Mouse (Mus musculus): ENCODE data around the gene Tns1. TPM values are rescaled to one million over a fixed set of nuclear protein-coding genes. Genes with fewer than 3 reads are reported as not detected.

The Tns1 gene
- polyA plus RNA-seq, 1 experiment: 118 TPM

DNA sequence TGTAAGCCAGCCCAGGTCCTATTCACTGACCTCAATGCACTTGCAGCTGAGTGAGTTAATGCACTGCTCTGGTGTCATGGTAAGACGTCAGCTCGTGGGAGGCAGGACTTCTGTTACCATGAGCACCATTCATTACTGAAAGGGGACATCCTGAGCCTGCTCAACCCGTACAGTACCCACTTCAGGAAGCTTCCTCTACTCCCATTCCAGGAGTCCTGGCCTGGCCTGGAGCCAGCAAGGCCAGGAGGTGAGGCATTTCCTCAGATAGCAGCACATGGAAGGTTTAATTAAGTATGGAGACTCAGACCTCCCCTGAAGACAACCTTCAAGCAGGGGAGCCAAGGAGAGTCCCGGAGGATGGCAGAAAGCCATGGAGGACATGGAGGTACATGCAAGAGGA, 169.6 kb downstream of the Tns1 start:
- TF ChIP-seq CEBPB (IDR thresholded peaks at IDR 0.05; ENCODE audit: low read depth): no peak
- TF ChIP-seq MYOD1 (IDR thresholded peaks at IDR 0.05; ENCODE audit: control insufficient read depth, insufficient read length, low read depth): no peak
- no peak for TF ChIP-seq MAX (IDR thresholded peaks at IDR 0.05)
- TF ChIP-seq FOSL1 (IDR thresholded peaks at IDR 0.05; ENCODE audit: insufficient read depth, low read length, poor library complexity, severe bottlenecking): no peak
- no peak for TF ChIP-seq MYOG (IDR thresholded peaks at IDR 0.05; ENCODE audit: control insufficient read depth, extremely low read depth, insufficient read length)
- Histone ChIP-seq H3K4me3 (ENCODE audit: insufficient read depth, poor library complexity, severe bottlenecking) (no peak overlapping the region), H3K79me2 (ENCODE audit: control insufficient read depth, insufficient read depth) (peaks cover 57% of the 10 kb centered on the region), H3K27me3 (ENCODE audit: control insufficient read depth, insufficient read depth, insufficient read length) (no peaks in the 10 kb centered on the region), H3K79me3 (ENCODE audit: low read depth) (peaks cover 15% of the 10 kb centered on the region), H3ac (ENCODE audit: control insufficient read depth, insufficient read length, low read depth) (no peak overlapping the region), H3K36me3 (ENCODE audit: control insufficient read depth, insufficient read depth) (peaks cover 68% of the 10 kb centered on the region)

DNA sequence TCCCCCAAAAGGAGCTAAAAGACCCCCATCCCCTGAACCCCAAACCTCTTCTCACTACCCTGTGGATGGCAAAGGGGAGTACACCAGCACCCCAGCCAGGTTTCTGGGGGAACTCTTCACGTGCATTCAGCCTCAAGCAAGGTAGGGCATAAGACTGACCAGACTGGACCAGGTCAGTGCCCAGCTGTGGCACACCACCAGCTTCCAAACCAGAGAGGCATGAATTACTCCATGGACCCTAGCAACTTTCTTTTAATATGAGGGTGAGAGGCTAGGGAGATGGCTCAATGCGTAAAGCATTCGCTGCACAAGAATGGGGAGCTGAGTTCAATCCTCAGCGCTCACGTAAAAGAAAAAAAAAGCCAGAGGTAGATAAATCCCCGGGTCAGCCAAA, 170.2 kb downstream of the Tns1 start:
- Histone ChIP-seq H3K4me3 (ENCODE audit: insufficient read depth, poor library complexity, severe bottlenecking) (no peak overlapping the region), H3ac (ENCODE audit: control insufficient read depth, insufficient read length, low read depth) (no peak overlapping the region), H3K27me3 (ENCODE audit: control insufficient read depth, insufficient read depth, insufficient read length) (no peaks in the 10 kb centered on the region), H3K79me2 (ENCODE audit: control insufficient read depth, insufficient read depth) (peaks cover 51% of the 10 kb centered on the region), H3K79me3 (ENCODE audit: low read depth) (peaks cover 18% of the 10 kb centered on the region), H3K36me3 (ENCODE audit: control insufficient read depth, insufficient read depth) (peaks cover 72% of the 10 kb centered on the region)
- no peak for TF ChIP-seq CTCF (IDR thresholded peaks at IDR 0.05; ENCODE audit: control insufficient read depth, insufficient read depth, insufficient read length)
- TF ChIP-seq MAX (IDR thresholded peaks at IDR 0.05): no peak
- no peak for TF ChIP-seq FOSL1 (IDR thresholded peaks at IDR 0.05; ENCODE audit: insufficient read depth, low read length, poor library complexity, severe bottlenecking)

DNA sequence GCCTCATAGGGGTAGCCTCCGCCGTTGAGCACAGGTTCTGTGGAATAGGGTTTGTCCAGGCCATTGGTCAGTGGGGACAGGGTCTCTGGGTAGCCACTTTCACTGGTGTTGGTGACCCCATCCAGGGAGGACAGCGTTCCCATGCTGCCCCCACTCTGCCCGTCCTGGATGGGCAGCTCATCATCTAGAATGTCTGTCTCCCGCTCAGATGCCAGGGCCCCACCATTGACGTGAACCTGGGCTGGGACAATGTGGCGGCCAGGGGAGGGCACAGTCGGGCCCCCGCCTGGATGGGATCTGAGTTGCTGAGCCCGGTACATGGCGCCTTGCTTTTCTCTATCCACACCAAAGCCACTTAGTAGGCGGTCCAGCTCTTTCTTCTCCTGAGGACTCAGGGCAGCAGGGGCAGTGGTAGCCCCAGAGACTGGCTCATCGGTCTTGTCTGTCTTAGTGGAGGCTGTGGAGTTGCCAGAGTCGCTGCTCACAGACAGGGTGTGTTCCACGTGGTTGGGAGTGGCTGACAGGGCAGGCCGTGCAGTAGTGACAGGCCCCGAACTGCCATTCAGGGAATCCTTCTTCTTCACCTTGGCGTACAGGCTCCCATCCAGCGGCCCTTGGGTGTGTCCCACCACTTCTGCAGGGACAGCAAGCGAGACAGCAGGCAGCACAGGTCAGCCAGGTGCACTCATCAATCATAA, 170.8 kb downstream of the Tns1 start:
- peaks cover 20% of the 10 kb centered on the region for H3K79me3 ChIP-seq (ENCODE audit: low read depth)
- no peak for TF ChIP-seq FOSL1 (IDR thresholded peaks at IDR 0.05; ENCODE audit: insufficient read depth, low read length, poor library complexity, severe bottlenecking)
- TF ChIP-seq CTCF (IDR thresholded peaks at IDR 0.05; ENCODE audit: control insufficient read depth, insufficient read depth, insufficient read length): no peak
- TF ChIP-seq CEBPB (IDR thresholded peaks at IDR 0.05; ENCODE audit: low read depth): no peak
- no peak for TF ChIP-seq MAX (IDR thresholded peaks at IDR 0.05)
- TF ChIP-seq MYOD1 (IDR thresholded peaks at IDR 0.05; ENCODE audit: control insufficient read depth, insufficient read length, low read depth): no peak
- no peak for TF ChIP-seq USF1 (IDR thresholded peaks at IDR 0.05; ENCODE audit: low read depth)
- TF ChIP-seq MYOG (IDR thresholded peaks at IDR 0.05; ENCODE audit: control insufficient read depth, extremely low read depth, insufficient read length): no peak
- H3K4me3 ChIP-seq (ENCODE audit: insufficient read depth, poor library complexity, severe bottlenecking): no peak overlapping the region
- no peaks in the 10 kb centered on the region for H3K27me3 ChIP-seq (ENCODE audit: control insufficient read depth, insufficient read depth, insufficient read length)
- H3ac ChIP-seq (ENCODE audit: control insufficient read depth, insufficient read length, low read depth): no peak overlapping the region
- H3K79me2 ChIP-seq (ENCODE audit: control insufficient read depth, insufficient read depth): peaks cover 46% of the 10 kb centered on the region
- peaks cover 66% of the 10 kb centered on the region for H3K36me3 ChIP-seq (ENCODE audit: control insufficient read depth, insufficient read depth)

DNA sequence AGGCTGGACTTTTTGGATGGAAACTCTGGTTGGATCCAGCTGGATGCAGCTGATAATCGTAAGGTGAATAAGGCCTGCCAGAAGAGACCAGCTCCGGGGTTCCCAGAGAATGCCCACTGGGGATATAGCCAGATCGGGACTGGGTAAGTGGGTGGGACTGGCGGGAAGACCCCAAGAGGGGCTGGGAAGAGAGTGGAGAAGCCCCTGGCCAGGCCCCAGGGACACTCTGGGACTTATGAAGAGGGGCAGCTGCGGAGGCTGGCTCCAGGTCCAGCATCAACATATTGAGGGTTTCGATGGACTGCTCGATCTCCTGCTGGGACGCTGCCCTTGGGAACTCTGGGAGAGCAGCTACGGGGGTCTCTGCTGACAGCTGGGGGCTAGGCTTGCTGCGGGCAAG, 171.7 kb downstream of the Tns1 start:
- TF ChIP-seq CTCF (IDR thresholded peaks at IDR 0.05; ENCODE audit: control insufficient read depth, insufficient read depth, insufficient read length) (no peak), USF1 (IDR thresholded peaks at IDR 0.05; ENCODE audit: low read depth) (no peak), FOSL1 (IDR thresholded peaks at IDR 0.05; ENCODE audit: insufficient read depth, low read length, poor library complexity, severe bottlenecking) (no peak), CEBPB (IDR thresholded peaks at IDR 0.05; ENCODE audit: low read depth) (no peak), MYOG (IDR thresholded peaks at IDR 0.05; ENCODE audit: control insufficient read depth, extremely low read depth, insufficient read length) (no peak), MYOD1 (IDR thresholded peaks at IDR 0.05; ENCODE audit: control insufficient read depth, insufficient read length, low read depth) (no peak), MAX (IDR thresholded peaks at IDR 0.05) (no peak)
- Histone ChIP-seq H3K36me3 (ENCODE audit: control insufficient read depth, insufficient read depth) (peaks cover 58% of the 10 kb centered on the region), H3K79me3 (ENCODE audit: low read depth) (peaks cover 18% of the 10 kb centered on the region), H3K27me3 (ENCODE audit: control insufficient read depth, insufficient read depth, insufficient read length) (no peaks in the 10 kb centered on the region), H3ac (ENCODE audit: control insufficient read depth, insufficient read length, low read depth) (no peak overlapping the region), H3K4me3 (ENCODE audit: insufficient read depth, poor library complexity, severe bottlenecking) (no peak overlapping the region), H3K79me2 (ENCODE audit: control insufficient read depth, insufficient read depth) (peaks cover 37% of the 10 kb centered on the region)

DNA sequence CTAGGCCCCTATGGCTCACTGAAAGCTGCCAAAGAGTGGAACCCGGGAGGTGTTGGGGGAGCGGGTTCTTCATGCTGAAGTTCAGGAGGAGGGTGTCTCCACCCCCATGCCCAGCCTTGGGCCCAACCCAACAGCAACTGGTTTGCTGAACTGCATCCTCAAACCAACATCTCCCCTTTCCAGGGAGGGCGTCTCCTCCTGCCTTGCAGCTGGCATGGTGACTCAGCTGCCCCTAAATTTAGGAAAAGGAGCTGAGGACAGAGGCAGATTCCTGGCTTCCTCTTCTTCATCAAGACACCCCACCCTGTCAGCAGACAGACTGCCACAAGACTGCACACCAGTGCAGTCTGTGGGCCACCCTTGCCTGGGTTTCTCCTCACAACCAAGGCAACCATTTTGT, 173.1 kb downstream of the Tns1 start:
- Histone ChIP-seq H3K79me2 (ENCODE audit: control insufficient read depth, insufficient read depth) (peaks cover 41% of the 10 kb centered on the region), H3K36me3 (ENCODE audit: control insufficient read depth, insufficient read depth) (peaks cover 54% of the 10 kb centered on the region), H3ac (ENCODE audit: control insufficient read depth, insufficient read length, low read depth) (peak overlapping the region; percentile 18), H3K27me3 (ENCODE audit: control insufficient read depth, insufficient read depth, insufficient read length) (no peaks in the 10 kb centered on the region), H3K79me3 (ENCODE audit: low read depth) (peaks cover 18% of the 10 kb centered on the region), H3K4me3 (ENCODE audit: insufficient read depth, poor library complexity, severe bottlenecking) (no peak overlapping the region)
- TF ChIP-seq MYOD1 (IDR thresholded peaks at IDR 0.05; ENCODE audit: control insufficient read depth, insufficient read length, low read depth) (peak; percentile 90), CEBPB (IDR thresholded peaks at IDR 0.05; ENCODE audit: low read depth) (no peak), USF1 (IDR thresholded peaks at IDR 0.05; ENCODE audit: low read depth) (no peak), CTCF (IDR thresholded peaks at IDR 0.05; ENCODE audit: control insufficient read depth, insufficient read depth, insufficient read length) (no peak), MAX (IDR thresholded peaks at IDR 0.05) (no peak), FOSL1 (IDR thresholded peaks at IDR 0.05; ENCODE audit: insufficient read depth, low read length, poor library complexity, severe bottlenecking) (peak; percentile 38), MYOG (IDR thresholded peaks at IDR 0.05; ENCODE audit: control insufficient read depth, extremely low read depth, insufficient read length) (no peak)

DNA sequence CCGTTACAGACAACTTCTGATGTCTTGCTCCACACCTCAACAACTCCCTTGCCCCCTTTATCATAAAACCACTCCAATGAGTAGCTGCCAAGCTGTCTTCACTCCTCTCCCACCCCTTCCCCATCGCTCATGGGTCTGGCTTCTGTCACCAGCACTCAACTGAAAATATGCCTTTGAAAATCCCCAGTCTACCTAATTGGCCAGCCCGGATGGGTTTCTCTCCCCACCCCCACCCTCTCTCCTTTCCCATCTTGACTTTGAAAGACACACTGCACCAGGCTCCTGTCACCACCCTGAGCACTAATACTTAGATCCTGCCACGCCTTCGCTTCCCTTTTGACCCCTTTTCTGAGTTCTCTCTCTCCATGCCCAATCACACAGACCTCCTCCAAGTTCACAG, 175.5 kb downstream of the Tns1 start:
- Histone ChIP-seq H3K4me3 (ENCODE audit: insufficient read depth, poor library complexity, severe bottlenecking) (no peak overlapping the region), H3K27me3 (ENCODE audit: control insufficient read depth, insufficient read depth, insufficient read length) (no peaks in the 10 kb centered on the region), H3K36me3 (ENCODE audit: control insufficient read depth, insufficient read depth) (peaks cover 41% of the 10 kb centered on the region), H3K79me2 (ENCODE audit: control insufficient read depth, insufficient read depth) (peaks cover 27% of the 10 kb centered on the region), H3ac (ENCODE audit: control insufficient read depth, insufficient read length, low read depth) (no peak overlapping the region), H3K79me3 (ENCODE audit: low read depth) (peaks cover 7% of the 10 kb centered on the region)
- no peak for TF ChIP-seq MYOG (IDR thresholded peaks at IDR 0.05; ENCODE audit: control insufficient read depth, extremely low read depth, insufficient read length)
- TF ChIP-seq MAX (IDR thresholded peaks at IDR 0.05): no peak
- no peak for TF ChIP-seq FOSL1 (IDR thresholded peaks at IDR 0.05; ENCODE audit: insufficient read depth, low read length, poor library complexity, severe bottlenecking)
- no peak for TF ChIP-seq CEBPB (IDR thresholded peaks at IDR 0.05; ENCODE audit: low read depth)
- no peak for TF ChIP-seq CTCF (IDR thresholded peaks at IDR 0.05; ENCODE audit: control insufficient read depth, insufficient read depth, insufficient read length)
- no peak for TF ChIP-seq USF1 (IDR thresholded peaks at IDR 0.05; ENCODE audit: low read depth)
- TF ChIP-seq MYOD1 (IDR thresholded peaks at IDR 0.05; ENCODE audit: control insufficient read depth, insufficient read length, low read depth): no peak

All from C2C12 (cell line).